Mouse (Mus musculus) right cerebral cortex, postnatal 36 days (tissue): ENCODE measurements around the gene Mmgt1.

Experiments
- DNase-seq, 2 experiments: peaks; one replicate each; pipeline ENCODE4 v3.0.0; 2022; ENCODE audit warnings: low spot score in 2 of 2, mixed read lengths in 1 of 2

Gene Mmgt1

DNA sequence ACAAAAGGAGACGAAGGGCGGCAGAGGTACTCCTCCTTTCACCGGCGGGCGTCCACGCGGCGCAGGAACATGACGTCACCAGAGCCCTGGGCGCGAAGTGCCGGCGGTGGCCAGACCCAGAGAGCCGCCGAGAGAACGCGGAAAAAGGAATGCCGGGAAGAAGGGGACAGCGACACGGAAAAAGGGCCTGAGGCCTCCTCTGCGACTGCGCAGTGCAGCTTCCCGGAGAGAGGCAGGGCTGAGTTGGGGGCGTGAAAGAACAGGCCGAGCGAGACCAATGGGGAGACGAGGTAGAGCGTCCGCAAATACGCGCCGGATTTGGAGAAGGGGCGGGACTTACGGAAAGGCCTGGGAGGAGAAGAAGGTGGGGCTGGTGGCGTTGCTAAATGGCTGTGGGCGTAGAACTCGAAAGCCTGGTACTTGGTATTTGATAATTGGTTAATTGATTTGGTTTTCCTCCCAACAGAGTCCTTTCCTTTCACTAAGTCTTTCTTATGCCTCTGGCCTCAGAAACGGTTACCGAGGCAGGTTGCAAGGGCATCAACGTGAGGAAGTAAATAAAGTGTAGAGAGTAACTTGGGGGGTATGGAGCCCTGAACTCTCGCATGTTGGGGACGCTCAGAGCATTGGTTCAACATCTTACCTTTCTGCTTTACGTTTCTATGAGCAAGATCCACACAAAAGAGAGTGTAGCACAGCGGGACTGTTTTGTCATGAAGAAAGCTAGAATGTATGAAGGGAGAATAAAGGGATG, at the start of gene Mmgt1:
Gene Mmgt1 (minus strand): TSS at position 183 of the 754 bp plus-strand sequence.
- peak; percentile 89 to 92 for DNase-seq

DNA sequence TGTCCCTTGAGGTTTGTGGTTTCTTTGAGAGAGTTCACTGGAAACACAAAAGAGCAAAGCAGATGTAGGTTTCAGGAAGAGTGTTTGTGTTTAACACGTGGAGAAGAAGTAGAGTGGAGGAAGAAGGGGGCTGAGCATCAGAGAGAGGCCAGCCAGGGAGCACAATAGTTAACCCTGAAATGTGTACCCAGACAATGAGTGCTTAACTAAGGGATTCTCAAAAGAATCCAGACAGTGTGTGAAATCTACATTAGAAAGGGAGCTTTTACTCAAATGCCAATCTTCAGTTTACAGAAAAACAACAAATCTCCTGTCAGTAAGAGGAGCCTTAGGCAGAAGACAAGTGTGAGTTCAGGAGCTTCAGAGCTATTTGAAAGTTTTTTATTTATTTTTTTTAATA, 42.2 kb upstream of the Mmgt1 start:
- DNase-seq: no peak

DNA sequence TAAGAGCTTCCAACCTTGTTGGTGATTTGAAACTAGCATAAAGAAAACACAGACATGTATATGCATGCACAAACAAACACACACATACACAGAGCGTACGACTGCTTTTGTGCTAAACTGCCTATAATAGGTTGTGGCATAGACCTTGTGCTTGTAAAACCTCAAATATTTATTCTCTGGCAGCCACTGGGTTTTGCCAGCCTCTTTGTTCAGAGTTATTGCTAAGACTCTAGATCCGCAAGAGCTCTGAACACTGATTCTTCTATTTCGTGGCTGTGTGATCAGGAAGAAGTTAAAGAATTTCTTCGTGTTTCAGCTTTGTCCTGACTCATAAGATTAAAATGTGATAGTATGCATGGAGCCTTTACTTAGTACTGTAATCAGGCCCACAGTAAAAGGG, 38.3 kb upstream of the Mmgt1 start:
- DNase-seq: no peak

DNA sequence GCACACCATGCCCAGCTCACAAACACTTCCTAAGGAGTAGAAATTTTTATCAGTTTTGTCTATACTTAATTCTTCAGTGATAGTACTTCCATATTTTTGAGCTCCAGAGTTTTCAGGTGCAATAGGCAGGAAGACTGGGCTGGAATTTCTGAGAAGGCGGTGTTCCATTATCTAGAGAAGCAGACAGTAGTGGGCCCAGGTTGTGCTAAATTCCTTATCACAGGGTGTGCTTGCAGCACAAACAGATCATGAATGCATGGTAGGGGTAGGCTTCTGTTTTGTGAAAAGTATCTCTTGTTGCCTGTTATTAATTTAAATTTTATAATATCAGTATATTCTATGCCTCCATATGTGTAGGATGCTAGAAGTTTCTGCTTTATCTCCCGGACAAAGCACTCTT, 17.4 kb upstream of the Mmgt1 start:
- DNase-seq: no peak

DNA sequence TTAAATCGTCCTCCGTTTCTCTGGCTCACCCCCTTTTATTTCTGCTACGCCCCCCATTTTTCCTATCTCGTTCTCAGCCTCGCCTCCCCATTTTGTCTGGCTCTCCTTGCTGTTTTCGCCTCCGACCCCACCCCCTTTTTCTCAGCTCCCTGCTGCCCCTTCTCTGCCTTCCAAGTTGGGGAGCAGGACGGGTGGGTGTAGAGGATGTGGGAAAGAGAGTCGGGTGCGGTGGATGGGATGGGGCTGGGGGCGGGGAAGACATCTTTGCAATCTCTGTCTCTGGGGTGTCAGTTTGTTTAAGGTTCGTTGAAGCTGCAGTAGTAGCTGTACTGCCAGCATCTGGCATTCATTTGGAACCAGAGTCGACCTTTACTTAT, 12.4 kb upstream of the Mmgt1 start:
- DNase-seq: peak in 1 of 2 experiments; percentile 2

DNA sequence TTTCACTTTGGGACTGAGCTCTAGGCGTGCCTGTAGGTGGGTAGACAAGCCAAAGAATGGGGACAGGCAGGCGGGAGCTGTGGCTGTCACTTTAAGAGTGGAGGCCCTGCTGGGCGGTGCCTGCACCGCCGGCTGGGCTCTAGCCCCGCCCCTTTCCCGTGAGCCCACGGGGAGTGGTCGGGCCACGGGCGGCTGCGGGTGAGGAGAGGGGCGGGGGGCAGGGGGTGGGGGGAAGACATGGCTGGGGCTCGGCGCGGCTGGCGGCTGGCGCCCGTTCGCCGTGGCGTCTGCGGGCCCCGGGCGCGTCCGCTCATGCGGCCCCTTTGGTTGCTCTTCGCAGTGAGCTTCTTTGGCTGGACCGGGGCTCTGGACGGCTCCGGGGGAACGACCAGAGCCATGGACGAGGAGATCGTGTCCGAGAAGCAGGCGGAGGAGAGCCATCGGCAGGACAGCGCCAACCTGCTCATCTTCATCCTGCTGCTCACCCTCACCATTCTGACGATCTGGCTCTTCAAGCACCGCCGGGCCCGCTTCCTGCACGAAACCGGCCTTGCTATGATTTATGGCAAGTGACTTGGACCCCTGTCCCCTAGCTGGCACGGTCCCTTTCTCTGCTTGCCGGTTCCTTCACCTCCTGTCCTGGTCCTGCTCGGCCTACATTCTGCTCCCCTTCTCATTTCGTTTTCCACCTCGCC, 11.9 kb upstream of the Mmgt1 start, which contains the start of gene Slc9a6:
Gene Slc9a6 (plus strand): TSS at position 135 of the 695 bp plus-strand sequence.
- DNase-seq: peak; percentile 22 to 56

DNA sequence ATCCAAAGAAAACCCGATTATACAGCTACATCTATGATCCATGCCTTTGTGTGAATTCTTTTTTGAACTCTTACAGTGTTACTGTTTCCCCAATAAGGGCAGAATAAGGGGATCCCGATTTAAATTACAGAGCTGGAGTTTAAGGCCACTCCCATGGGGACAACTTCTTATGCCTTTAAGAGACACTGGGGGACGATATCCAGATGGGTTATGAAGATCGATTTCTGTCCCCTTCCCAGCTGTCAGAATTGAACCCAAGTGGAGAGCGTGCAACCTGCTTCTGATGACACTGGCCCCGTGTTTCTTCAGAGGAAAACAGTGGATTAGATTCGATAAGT, 11.4 kb upstream of the Mmgt1 start:
- no peak for DNase-seq

DNA sequence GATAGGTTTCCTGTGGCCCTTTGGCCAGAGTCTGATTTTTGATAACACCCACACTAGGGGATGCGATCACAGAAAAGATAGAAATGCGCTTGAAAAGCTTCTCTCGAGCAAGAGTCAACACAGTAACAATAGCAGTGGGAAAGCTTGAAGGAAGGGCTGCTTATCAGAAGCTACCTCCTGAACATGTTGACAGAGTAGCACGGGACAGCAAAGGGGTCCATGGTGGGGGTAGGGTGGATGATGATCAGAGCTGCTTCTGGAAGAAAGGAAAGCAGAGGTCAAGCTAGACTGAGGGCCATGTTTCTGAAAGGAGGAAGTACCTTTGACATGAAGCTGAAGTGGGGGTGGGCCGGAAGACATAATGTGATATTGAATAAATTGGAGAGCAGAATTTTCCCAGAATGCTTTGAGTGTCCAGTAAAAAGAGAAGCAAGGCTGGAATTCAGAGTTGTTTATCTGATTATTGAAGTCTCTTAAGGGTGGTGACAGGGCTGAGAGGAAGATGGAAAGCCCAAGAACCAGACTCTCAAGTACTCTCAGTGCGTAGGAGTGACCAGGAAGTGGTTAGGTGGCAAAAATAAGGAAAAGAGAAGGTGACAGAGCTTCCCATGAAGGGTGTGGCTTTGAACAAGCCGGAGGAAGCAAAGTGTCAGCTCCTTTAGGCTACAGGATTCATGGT, 9.3 kb upstream of the Mmgt1 start:
- DNase-seq: no peak

DNA sequence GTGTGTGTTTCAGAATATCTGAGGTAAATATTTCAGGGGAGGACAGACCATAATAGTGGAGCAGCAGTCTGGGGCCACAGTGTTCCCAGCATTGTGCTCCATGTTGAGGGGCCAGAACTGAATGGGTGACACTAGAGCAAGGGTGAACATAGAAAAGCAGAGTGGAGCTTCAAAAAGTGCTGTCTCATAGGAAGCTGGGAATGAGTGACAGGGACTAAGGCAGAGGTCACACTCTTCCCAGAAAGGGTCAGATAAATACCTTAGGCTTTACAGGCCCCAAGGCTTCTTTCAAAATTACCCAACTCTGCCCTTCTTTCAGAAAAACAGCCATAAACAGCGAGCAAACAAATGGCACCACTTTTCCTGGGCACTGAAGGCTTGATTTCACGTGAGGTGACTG, 8.7 kb upstream of the Mmgt1 start:
- no peak for DNase-seq

DNA sequence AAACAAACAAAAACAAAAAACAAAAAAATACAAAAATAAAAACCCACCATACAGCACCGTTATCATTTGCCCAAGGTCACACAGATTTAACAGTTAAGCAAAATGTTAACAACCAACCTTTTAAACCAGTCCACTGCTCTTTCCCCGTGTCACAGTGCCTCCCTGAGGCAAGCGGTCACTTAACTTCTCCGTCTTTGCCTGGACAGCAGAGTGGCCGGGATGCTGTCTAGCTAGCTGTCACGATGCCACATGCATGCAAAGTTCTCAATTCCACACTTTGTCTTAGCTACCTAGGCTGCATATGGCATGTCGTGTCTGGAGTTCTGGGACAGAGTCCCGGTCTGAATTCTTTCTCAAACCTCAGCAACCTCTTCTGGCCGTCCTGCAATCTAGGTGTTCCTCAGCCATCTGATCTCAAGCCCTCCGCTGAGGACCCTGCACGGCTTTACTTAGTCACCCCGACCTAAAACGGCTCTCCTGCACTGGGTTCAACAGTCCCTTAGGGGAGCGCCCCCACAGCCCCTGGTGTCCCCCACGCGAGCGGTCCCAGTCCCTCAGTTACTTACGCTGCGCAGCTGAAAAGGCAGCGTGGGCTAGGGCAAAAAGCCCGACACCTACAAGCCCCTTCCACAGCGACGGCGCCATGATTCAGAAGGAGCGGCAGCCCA, 516 bp downstream of the Mmgt1 start:
- DNase-seq: no peak

DNA sequence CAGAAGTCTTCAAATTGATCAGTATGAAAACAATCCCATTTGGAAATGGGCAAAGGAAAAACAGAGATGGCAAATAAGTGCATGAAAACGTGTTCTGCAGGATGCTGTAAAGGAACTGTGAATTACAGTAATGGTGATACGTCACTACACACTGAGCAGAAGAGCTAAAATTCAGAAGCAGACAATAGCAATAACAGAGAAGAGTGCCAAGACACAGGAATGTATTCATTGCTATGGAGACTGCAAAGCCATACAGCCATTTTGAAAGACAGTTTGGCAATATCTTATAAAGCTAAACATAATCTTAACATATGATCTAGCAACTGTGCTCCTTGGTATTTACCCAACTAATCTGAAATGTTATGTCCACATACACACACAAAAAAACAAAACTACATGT, 19.7 kb downstream of the Mmgt1 start:
- DNase-seq: no peak

DNA sequence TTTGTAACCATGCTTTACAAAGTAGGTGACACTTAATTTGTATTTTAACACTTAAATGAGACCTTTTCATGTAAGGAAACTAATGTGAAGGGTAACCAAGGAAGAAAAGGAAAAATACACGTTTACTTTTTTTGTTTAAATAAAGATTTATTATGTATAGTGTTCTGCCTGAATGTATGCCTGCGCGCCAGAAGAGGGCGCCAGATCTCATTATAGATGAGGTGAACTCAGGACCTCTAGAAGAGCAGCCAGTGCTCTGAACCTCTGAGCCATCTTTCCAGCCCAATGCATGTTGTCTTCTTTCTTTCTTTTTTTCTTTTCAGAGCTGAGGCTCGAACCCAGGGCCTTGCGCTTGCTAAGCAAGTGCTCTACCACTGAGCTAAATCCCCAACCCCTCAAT, 25.4 kb downstream of the Mmgt1 start:
- no peak for DNase-seq

DNA sequence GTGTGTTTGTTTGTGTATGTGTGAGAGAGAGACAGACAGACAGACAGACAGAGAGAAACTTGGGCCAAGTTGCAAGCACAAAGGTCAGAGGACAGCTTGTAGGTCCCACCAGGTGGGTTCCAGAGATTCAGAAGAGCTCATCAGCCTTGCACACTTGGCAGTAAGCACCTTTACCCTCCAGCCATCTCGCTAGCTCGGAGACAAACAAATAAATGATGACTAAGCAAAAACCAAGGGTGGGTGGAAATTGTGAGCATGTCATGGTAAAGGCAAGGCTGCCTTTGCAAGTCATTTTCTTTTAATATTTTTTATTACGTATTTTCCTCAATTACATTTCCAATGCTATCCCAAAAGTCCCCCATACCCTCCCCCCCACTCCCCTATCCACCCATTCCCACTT, 44.3 kb downstream of the Mmgt1 start:
- no peak for DNase-seq

DNA sequence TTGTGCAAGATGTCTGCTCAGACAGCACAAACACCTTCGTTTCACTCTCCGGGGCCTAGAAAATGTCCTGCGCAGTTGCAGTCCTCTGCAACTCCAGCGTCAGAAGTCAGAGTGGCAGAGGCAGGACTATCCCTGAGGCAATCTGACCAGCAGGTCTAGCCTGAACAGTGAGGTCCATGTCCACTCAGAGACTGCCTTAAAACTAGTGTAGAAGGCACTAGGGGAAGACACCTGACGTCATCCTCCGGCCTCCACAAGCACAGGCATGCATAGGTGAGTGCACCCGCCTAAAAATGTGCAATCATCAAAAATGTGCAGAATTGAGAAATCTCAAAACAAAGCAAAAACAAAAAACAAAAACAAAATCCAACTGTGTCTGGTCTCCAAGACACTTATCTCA, 48.4 kb downstream of the Mmgt1 start, which contains the start of gene Gm648:
Gene Gm648 (minus strand): TSS at position 101 of the 400 bp plus-strand sequence.
- no peak for DNase-seq

DNA sequence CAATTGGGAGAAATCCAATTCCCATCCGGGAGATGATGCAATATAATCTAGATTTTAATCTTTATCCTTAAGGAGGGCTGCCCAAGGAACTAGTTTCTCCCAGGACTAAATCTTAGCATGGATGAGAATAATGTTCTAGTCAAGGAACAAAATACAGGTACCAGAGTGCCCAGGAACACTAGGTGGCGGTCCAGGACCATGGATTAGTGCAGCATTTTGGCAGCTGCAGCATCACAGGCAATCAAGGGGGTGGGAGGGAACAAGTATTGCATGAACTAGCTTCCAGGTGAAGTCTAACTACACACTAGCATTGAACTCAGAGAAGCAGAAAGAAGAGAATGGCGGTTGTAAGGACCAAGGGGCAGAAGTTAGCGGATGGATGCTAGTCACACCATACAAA, 60.7 kb downstream of the Mmgt1 start:
- DNase-seq: peak in 1 of 2 experiments; percentile 7
